ENCODE assay signal across 8 mouse cellular contexts in genomic region chr16:73647201-73647782, GRCm38 (mm10).
DNase-seq lines count a peak whose midpoint lies in the region; ATAC-seq and TF ChIP-seq lines count a peak whose summit lies in the region.

No protein-coding gene starts in this region.

- H3K4me3 ChIP-seq in forebrain, postnatal 0 days (ENCODE audit: low read depth, low read length), result peak overlapping the region; percentile 16; the same call in 1 of the 2 replicates
- H3K4me3 ChIP-seq in liver, embryonic 14.5 days (ENCODE audit: insufficient read depth in 1 of 2, low read depth in 2 of 2, low read length in 2 of 2), result no peak overlapping the region
- no peak overlapping the region; the same call in 1 of the 2 replicates for H3K4me3 ChIP-seq in neural tube, embryonic 14.5 days (ENCODE audit: low read depth, low read length)

- no peaks in the 10 kb centered on the region for H3K9me3 ChIP-seq in forebrain, postnatal 0 days (ENCODE audit: low read length)
- H3K9me3 ChIP-seq in liver, embryonic 14.5 days (ENCODE audit: control insufficient read depth, low read length), result no peaks in the 10 kb centered on the region
- no peaks in the 10 kb centered on the region for H3K9me3 ChIP-seq in neural tube, embryonic 14.5 days (ENCODE audit: control insufficient read depth, low read length)

- peak; percentile 92 for ATAC-seq in forebrain, postnatal 0 days
- 0 out of 2 replicates have a peak, but pooled peaks have one; percentile 23 for ATAC-seq in liver, embryonic 14.5 days (ENCODE audit: insufficient read depth)
- ATAC-seq in neural tube, embryonic 14.5 days (ENCODE audit: low read depth), result no peak; the same call in 1 of the 2 replicates
- no peak for ATAC-seq in cerebellum, adult (ENCODE audit: insufficient number of reproducible peaks, low FRiP score, low TSS enrichment)

- peaks cover 6% of the 10 kb centered on the region; the same call in 1 of the 2 replicates for H3K4me1 ChIP-seq in forebrain, postnatal 0 days (ENCODE audit: insufficient read depth)
- no peaks in the 10 kb centered on the region for H3K4me1 ChIP-seq in liver, embryonic 14.5 days (replicated peaks; ENCODE audit: control insufficient read depth in 2 of 2, insufficient read depth in 2 of 2, low read length in 1 of 2)
- 0 out of 2 replicates have a peak, but pooled peaks cover 5% of the 10 kb centered on the region for H3K4me1 ChIP-seq in neural tube, embryonic 14.5 days (ENCODE audit: control insufficient read depth, insufficient read depth, low read length)

- no peaks in the 10 kb centered on the region for H3K27me3 ChIP-seq in forebrain, postnatal 0 days (ENCODE audit: insufficient read depth, low read length)
- H3K27me3 ChIP-seq in liver, embryonic 14.5 days (ENCODE audit: control insufficient read depth, insufficient read depth, low read length), result no peaks in the 10 kb centered on the region
- H3K27me3 ChIP-seq in neural tube, embryonic 14.5 days (ENCODE audit: control insufficient read depth, insufficient read depth, low read length), result no peaks in the 10 kb centered on the region

- no peak for TF ChIP-seq EP300 in liver, embryonic 14.5 days (IDR thresholded peaks at IDR 0.05; ENCODE audit: low read depth)

- 40% methylated on average over 19 of the region's 19 CpGs for WGBS in forebrain, postnatal 0 days
- 60% methylated on average over 19 of the region's 19 CpGs for WGBS in liver, embryonic 14.5 days (ENCODE audit: insufficient replicate concordance)
- 34% methylated on average over 19 of the region's 19 CpGs for WGBS in neural tube, embryonic 14.5 days

- peak overlapping the region; percentile 25 for H3K4me2 ChIP-seq in forebrain, postnatal 0 days (ENCODE audit: low read depth)
- no peak overlapping the region for H3K4me2 ChIP-seq in liver, embryonic 14.5 days (ENCODE audit: low read depth)
- H3K4me2 ChIP-seq in neural tube, embryonic 14.5 days (ENCODE audit: low read depth, low read length), result peak overlapping the region; percentile 32

- TF ChIP-seq CTCF in forebrain, postnatal 0 days (IDR thresholded peaks at IDR 0.05; ENCODE audit: low read depth), result no peak
- no peak for TF ChIP-seq CTCF in liver, embryonic 14.5 days (IDR thresholded peaks at IDR 0.05; ENCODE audit: low read depth)

- no peak overlapping the region for H3K27ac ChIP-seq in forebrain, postnatal 0 days (ENCODE audit: low read depth, low read length)
- H3K27ac ChIP-seq in liver, embryonic 14.5 days, result no peak overlapping the region
- H3K27ac ChIP-seq in neural tube, embryonic 14.5 days (ENCODE audit: low read depth, low read length), result peak overlapping the region; percentile 13; the same call in 1 of the 2 replicates

- intact Hi-C loops in heart, postnatal 14 days (cut with DNase I), result no loop called here

- H3K9ac ChIP-seq in forebrain, postnatal 0 days, result no peak overlapping the region
- no peak overlapping the region for H3K9ac ChIP-seq in liver, embryonic 14.5 days (replicated peaks)
- H3K9ac ChIP-seq in neural tube, embryonic 14.5 days (replicated peaks; ENCODE audit: low read depth, low read length), result no peak overlapping the region

- no peaks in the 10 kb centered on the region for H3K36me3 ChIP-seq in forebrain, postnatal 0 days (ENCODE audit: insufficient read depth)
- H3K36me3 ChIP-seq in liver, embryonic 14.5 days (replicated peaks; ENCODE audit: control insufficient read depth, insufficient read depth, low read depth), result no peaks in the 10 kb centered on the region
- no peaks in the 10 kb centered on the region for H3K36me3 ChIP-seq in neural tube, embryonic 14.5 days (ENCODE audit: control insufficient read depth, insufficient read depth, low read length)

- DNase-seq in embryo, embryonic 10 days (ENCODE audit: low spot score), result peak; percentile 70
- DNase-seq in forebrain, postnatal 0 days, result peak; percentile 68
- peak; percentile 42 to 44 for DNase-seq in heart, postnatal 14 days
- DNase-seq in kidney, postnatal 36 days, result peak; percentile 21 to 37
- peak in 2 of 3 experiments; percentile 1 to 3 for DNase-seq in liver, embryonic 14.5 days (ENCODE audit: low read depth in 3 of 3, low spot score in 3 of 3)
- no peak for DNase-seq in spleen, adult 18-20 months

Comparison
In these comparisons a context has a peak if more than half of its experiments do, and no peak if none do; other contexts are left out.
1. DNase-seq: peak in embryo, embryonic 10 days (single experiment), forebrain, postnatal 0 days (single experiment), heart, postnatal 14 days (2 of 2), kidney, postnatal 36 days (2 of 2) and liver, embryonic 14.5 days (2 of 3); none in spleen, adult 18-20 months (0 of 2).
2. ATAC-seq: peak in forebrain, postnatal 0 days (single experiment) and liver, embryonic 14.5 days (single experiment); none in neural tube, embryonic 14.5 days (single experiment) and cerebellum, adult (single experiment).